Mouse (Mus musculus): ENCODE data around the gene Polr1d.

DNA sequence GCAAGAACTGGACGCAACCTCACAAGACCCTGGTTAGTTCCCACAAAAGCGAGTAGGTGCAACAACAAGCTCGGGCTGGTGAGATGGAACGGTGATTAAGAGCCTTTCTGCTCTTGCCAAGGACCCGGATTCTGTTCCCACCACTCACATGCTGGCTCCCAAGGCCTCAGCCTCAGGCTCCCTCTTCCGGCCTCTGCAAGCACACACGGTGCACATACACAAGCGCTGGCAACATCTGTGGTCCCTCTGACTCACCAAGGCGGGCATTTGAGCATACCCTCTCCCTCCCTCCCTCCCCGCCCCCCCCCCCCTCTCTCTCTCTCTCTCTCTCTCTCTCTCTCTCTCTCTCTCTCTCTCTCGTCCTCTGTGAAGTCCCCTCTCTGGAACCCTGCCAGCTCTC lies 31.5 kb upstream of the Polr1d start:
- TF ChIP-seq POLR2A (IDR thresholded peaks at IDR 0.05; ENCODE audit: control insufficient read depth, low read depth, low read length): no peak
- TF ChIP-seq CTCF (IDR thresholded peaks at IDR 0.05; ENCODE audit: control insufficient read depth, insufficient read depth, insufficient replicate concordance, low read depth, low read length): no peak

Measured in testis, adult 2 months (tissue).